Mouse (Mus musculus) brain, embryonic 14.5 days (tissue): Measurements from ENCODE around the gene Ldb1.

Experiments
- CTCF ChIP-seq: fragments of 200-500 bp; IDR thresholded peaks from 2 replicates; pipeline ENCODE4 v1.5.1; 2012; ENCODE audit warnings: inconsistent platforms, mild to moderate bottlenecking, moderate library complexity, borderline replicate concordance; ENCODE audit not compliant: insufficient read depth, insufficient read length; ENCODE audit errors: extremely low read depth
- POLR2A ChIP-seq: fragments of 200-500 bp; IDR thresholded peaks from 2 replicates; pipeline ENCODE4 v1.6.1; 2012; ENCODE audit warnings: mild to moderate bottlenecking, inconsistent platforms, borderline replicate concordance; ENCODE audit not compliant: poor library complexity, insufficient read depth, insufficient read length, severe bottlenecking; ENCODE audit errors: extremely low read depth

DNA sequence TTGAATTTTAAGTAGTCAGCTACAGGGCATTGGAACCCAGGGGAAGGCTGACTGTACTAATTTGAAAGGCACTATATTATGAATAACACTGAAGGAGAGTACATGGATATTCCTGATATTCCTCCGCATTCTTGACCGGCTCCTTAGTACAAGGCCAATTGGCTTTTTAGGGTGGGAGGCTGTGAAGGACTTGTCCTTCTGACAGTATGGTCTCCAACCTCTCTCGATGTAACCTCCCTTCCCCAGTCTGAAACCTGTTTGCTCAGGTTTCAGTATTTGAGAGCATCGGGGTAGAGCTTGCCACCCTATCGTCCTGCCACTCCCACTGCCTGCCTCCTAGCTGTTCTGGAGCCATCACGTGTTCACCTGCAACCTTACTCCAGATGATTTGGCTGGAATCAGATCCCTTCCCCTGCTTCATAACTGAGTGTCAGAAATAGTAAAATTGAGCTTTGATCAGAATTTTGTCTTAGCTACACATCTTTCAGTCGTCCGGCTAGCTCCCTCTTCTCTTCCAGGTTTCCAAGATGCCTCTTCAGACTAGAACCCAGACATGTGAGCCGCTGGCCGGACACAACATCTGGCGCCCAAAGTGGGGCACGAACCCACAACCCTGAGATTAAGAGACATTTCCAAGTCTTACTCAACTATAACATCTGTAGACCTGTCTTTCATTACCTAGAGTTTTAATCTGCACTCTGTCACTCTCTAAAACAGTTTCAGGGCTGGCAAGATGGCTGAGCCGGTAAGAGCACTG lies 50.9 kb downstream of the Ldb1 start:
- TF ChIP-seq CTCF (no peak), POLR2A (no peak)
